ENCODE assay signal across 8 mouse cellular contexts in genomic region chr17:86906136-86906461, GRCm38 (mm10). TPM values are rescaled to one million over a fixed set of nuclear protein-coding genes. Genes with fewer than 3 reads are reported as not detected.
DNase-seq lines count a peak whose midpoint lies in the region; ATAC-seq and TF ChIP-seq lines count a peak whose summit lies in the region.

No protein-coding gene starts in this region.

- H3K27me3 ChIP-seq in MEL (ENCODE audit: control insufficient read depth in 1 of 2, insufficient read depth in 2 of 2, low read length in 2 of 2), result no peaks in the 10 kb centered on the region
- no peaks in the 10 kb centered on the region for H3K27me3 ChIP-seq in forebrain, postnatal 0 days (ENCODE audit: insufficient read depth, low read length)
- H3K27me3 ChIP-seq in hindbrain, embryonic 10.5 days (ENCODE audit: insufficient read depth, poor library complexity, severe bottlenecking), result peaks cover 19% of the 10 kb centered on the region

- no peaks in the 10 kb centered on the region; a peak in 2 of 4 replicates for H3K4me1 ChIP-seq in MEL (ENCODE audit: control insufficient read depth in 1 of 2, insufficient read depth in 2 of 2, low read length in 2 of 2)
- H3K4me1 ChIP-seq in forebrain, postnatal 0 days (ENCODE audit: insufficient read depth), result no peaks in the 10 kb centered on the region; the same call in 1 of the 2 replicates
- peaks cover 34% of the 10 kb centered on the region for H3K4me1 ChIP-seq in hindbrain, embryonic 10.5 days (replicated peaks)

- H3K4me3 ChIP-seq in MEL (ENCODE audit: control insufficient read depth in 1 of 2, insufficient read depth in 1 of 2, low read depth in 2 of 2, low read length in 2 of 2), result 0 out of 4 replicates have a peak overlapping the region, but pooled peaks of 1 of the 2 experiments have one; percentile 21
- no peak overlapping the region for H3K4me3 ChIP-seq in forebrain, postnatal 0 days (ENCODE audit: low read depth, low read length)
- no peak overlapping the region for H3K4me3 ChIP-seq in hindbrain, embryonic 10.5 days

- 0 out of 2 replicates have a peak overlapping the region, but pooled peaks have one; percentile 30 for H3K9ac ChIP-seq in MEL (ENCODE audit: control insufficient read depth, low read depth, low read length, poor library complexity, severe bottlenecking)
- no peak overlapping the region for H3K9ac ChIP-seq in forebrain, postnatal 0 days

- no peaks in the 10 kb centered on the region for H3K36me3 ChIP-seq in MEL (ENCODE audit: control insufficient read depth in 1 of 2, insufficient read depth in 2 of 2, low read length in 2 of 2)
- H3K36me3 ChIP-seq in forebrain, postnatal 0 days (ENCODE audit: insufficient read depth), result no peaks in the 10 kb centered on the region
- H3K36me3 ChIP-seq in hindbrain, embryonic 10.5 days, result no peaks in the 10 kb centered on the region

- ATAC-seq in forebrain, postnatal 0 days, result peak; percentile 70; the same call in 1 of the 2 replicates

- no peak overlapping the region for H3K27ac ChIP-seq in MEL (ENCODE audit: control insufficient read depth, low read depth, low read length)
- H3K27ac ChIP-seq in forebrain, postnatal 0 days (ENCODE audit: low read depth, low read length), result 0 out of 2 replicates have a peak overlapping the region, but pooled peaks have one; percentile 46
- peak overlapping the region; percentile 46; the same call in 1 of the 2 replicates for H3K27ac ChIP-seq in hindbrain, embryonic 10.5 days

- DNase-seq in MEL (ENCODE audit: low read depth, low spot score), result peak; percentile 83
- peak; percentile 53 for DNase-seq in cerebellum, adult 11-12 months
- peak; percentile 94 for DNase-seq in forebrain, postnatal 0 days
- peak; percentile 85 for DNase-seq in hindbrain, embryonic 10.5 days (ENCODE audit: low spot score)
- DNase-seq in layer of hippocampus, adult 8-10 months (ENCODE audit: low spot score in 2 of 2), result peak; percentile 72 to 86
- peak; percentile 87 for DNase-seq in lung, postnatal 25 days (ENCODE audit: low spot score)
- DNase-seq in retina, postnatal 1 day, result peak; percentile 91
- peak; percentile 89 for DNase-seq in urinary bladder, postnatal 14 days (ENCODE audit: low spot score)

- no peaks in the 10 kb centered on the region for H3K79me2 ChIP-seq in MEL (ENCODE audit: control insufficient read depth, insufficient read depth, low read length, poor library complexity)

- TF ChIP-seq POLR2A in MEL (IDR thresholded peaks at IDR 0.05; ENCODE audit: control insufficient read depth in 1 of 2, insufficient read depth in 1 of 2, low read depth in 1 of 2, low read length in 2 of 2, poor library complexity in 1 of 2), result no peak

- 0 out of 2 replicates have a peak overlapping the region, but pooled peaks have one; percentile 17 for H3K4me2 ChIP-seq in forebrain, postnatal 0 days (ENCODE audit: low read depth)

- TF ChIP-seq EP300 in MEL (IDR thresholded peaks at IDR 0.05; ENCODE audit: low read depth in 1 of 2, low read length in 2 of 2), result no peak

- TF ChIP-seq RAD21 in MEL (IDR thresholded peaks at IDR 0.05; ENCODE audit: low read depth, low read length), result peak; percentile 99

- WGBS in forebrain, postnatal 0 days, result 1% methylated on average over 9 of the region's 9 CpGs
- 4% methylated on average over 9 of the region's 9 CpGs for WGBS in hindbrain, embryonic 10.5 days

- no peaks in the 10 kb centered on the region for H3K9me3 ChIP-seq in MEL (replicated peaks; ENCODE audit: insufficient read depth, low read length)
- no peaks in the 10 kb centered on the region for H3K9me3 ChIP-seq in forebrain, postnatal 0 days (ENCODE audit: low read length)
- no peaks in the 10 kb centered on the region for H3K9me3 ChIP-seq in hindbrain, embryonic 10.5 days

- peak; percentile 81 to 98 (median 91) for TF ChIP-seq CTCF in MEL (IDR thresholded peaks at IDR 0.05 in 2 of 3, conservative IDR thresholded peaks at IDR 0.05 in 1 of 3; ENCODE audit: control insufficient read depth in 1 of 3, insufficient read depth in 1 of 3, low read depth in 2 of 3, low read length in 3 of 3, poor library complexity in 1 of 3, severe bottlenecking in 1 of 3)
- peak; percentile 97 for TF ChIP-seq CTCF in forebrain, postnatal 0 days (IDR thresholded peaks at IDR 0.05; ENCODE audit: low read depth)

TF ChIP-seq in MEL, 35 proteins besides CTCF, POLR2A, EP300 and RAD21:
- TF ChIP-seq NRF1 (IDR thresholded peaks at IDR 0.05; ENCODE audit: insufficient read depth, low read depth, low read length, poor library complexity, severe bottlenecking) (0 out of 2 replicates have a peak, but pooled peaks have one; percentile 8), HCFC1 (IDR thresholded peaks at IDR 0.05; ENCODE audit: low read depth, low read length) (no peak), GATA1 (IDR thresholded peaks at IDR 0.05; ENCODE audit: low read depth, low read length) (no peak), GABPA (IDR thresholded peaks at IDR 0.05; ENCODE audit: low read depth, low read length) (no peak), SIN3A (IDR thresholded peaks at IDR 0.05; ENCODE audit: low read length) (peak; percentile 46), MYC (IDR thresholded peaks at IDR 0.05; ENCODE audit: low read depth, low read length) (no peak), SMC3 (IDR thresholded peaks at IDR 0.05; ENCODE audit: low read depth, low read length) (peak; percentile 92), ZC3H11A (IDR thresholded peaks at IDR 0.05; ENCODE audit: low read depth, low read length) (peak; percentile 95)
TF ChIP-seq in MEL: peak in this region for 4.

RNA-seq across cellular contexts. Expression of gene Tmem247, which starts 11.0 kb away (rescaled TPM):
- total RNA-seq in MEL (2012; rRNA removed), result not detected in 2 replicates
- polyA plus RNA-seq in MEL (2012; ENCODE audit: insufficient read depth in 1 of 2, insufficient read length in 2 of 2, low read depth in 1 of 2, low replicate concordance in 2 of 2, missing spikeins in 1 of 2), result not detected
- not detected in 2 replicates for total RNA-seq in forebrain, postnatal 0 days (2014; rRNA removed)
- polyA plus RNA-seq in forebrain, postnatal 0 days (2015; fragmentation: Nextera tagmentation; extraction: Ambion mirVana), result not detected in 2 replicates
- polyA plus RNA-seq in hindbrain, embryonic 10.5 days (2016; fragmentation: Nextera tagmentation; extraction: Ambion mirVana), result not detected in 2 replicates
- not detected for total RNA-seq in layer of hippocampus, adult 8-10 months (2022)

RNA-seq across cellular contexts. Expression of gene Atp6v1e2, which starts 41.6 kb away (rescaled TPM):
- not detected in 2 replicates for total RNA-seq in MEL (2012; rRNA removed)
- not detected for polyA plus RNA-seq in MEL (2012; ENCODE audit: insufficient read depth in 1 of 2, insufficient read length in 2 of 2, low read depth in 1 of 2, low replicate concordance in 2 of 2, missing spikeins in 1 of 2)
- not detected in 2 replicates for total RNA-seq in forebrain, postnatal 0 days (2014; rRNA removed)
- polyA plus RNA-seq in forebrain, postnatal 0 days (2015; fragmentation: Nextera tagmentation; extraction: Ambion mirVana), result 0.15 and 0.21 TPM in 2 replicates
- polyA plus RNA-seq in hindbrain, embryonic 10.5 days (2016; fragmentation: Nextera tagmentation; extraction: Ambion mirVana), result not detected in 2 replicates
- total RNA-seq in layer of hippocampus, adult 8-10 months (2022), result not detected

RNA-seq across cellular contexts. Expression of gene Rhoq, which starts 56.8 kb away (rescaled TPM):
- total RNA-seq in MEL (2012; rRNA removed), result 3.1 and 3.7 TPM in 2 replicates
- polyA plus RNA-seq in MEL (2012; ENCODE audit: insufficient read depth in 1 of 2, insufficient read length in 2 of 2, low read depth in 1 of 2, low replicate concordance in 2 of 2, missing spikeins in 1 of 2), result 10 to 100 TPM in 1 of 2 experiments, 1 to 10 TPM in 1; 9.4 to 34.9 TPM
- total RNA-seq in forebrain, postnatal 0 days (2014; rRNA removed), result 17.9 and 18.2 TPM in 2 replicates
- 2.7 and 4.0 TPM in 2 replicates for polyA plus RNA-seq in forebrain, postnatal 0 days (2015; fragmentation: Nextera tagmentation; extraction: Ambion mirVana)
- polyA plus RNA-seq in hindbrain, embryonic 10.5 days (2016; fragmentation: Nextera tagmentation; extraction: Ambion mirVana), result 8.4 and 9.7 TPM in 2 replicates
- 10 to 100 TPM; 35.5 to 44.8 (median 42.0) TPM for total RNA-seq in layer of hippocampus, adult 8-10 months (2022)
